Mouse (Mus musculus) c-Kit-positive CD71-positive TER-119-positive erythroid progenitor cells, embryonic 14.5 days (primary cell): ENCODE results near the gene Spdya.
"Not testable (repeated sequence)": the region's sequence is repeated elsewhere in the genome, so short reads cannot be mapped to it uniquely, and the experiment has no call there.

Experiments used
- DNase-seq: peaks from one replicate; pipeline ENCODE4 v3.0.0-alpha.2; 2013; ENCODE audit warnings: low spot score

Gene Spdya

GRCm38 (mm10) chr17:71633350-71633749 is 81.5 kb downstream of the Spdya start:
- no peak for DNase-seq

GRCm38 (mm10) chr17:71636786-71637185 is 84.9 kb downstream of the Spdya start:
- DNase-seq = no peak

- DNase-seq = no peak
Measured at GRCm38 (mm10) chr17:71637750-71638265, 85.9 kb downstream of the Spdya start.

- not testable (repeated sequence) for DNase-seq
Measured at GRCm38 (mm10) chr17:71639056-71639455, 87.2 kb downstream of the Spdya start.
